Mouse (Mus musculus): ENCODE results near the gene Qtrt1. TPM values are rescaled to one million over a fixed set of nuclear protein-coding genes. Genes with fewer than 3 reads are reported as not detected.

Qtrt1 gene
- polyA plus RNA-seq, 1 experiment from 2014 or later: 48.9 TPM

DNA sequence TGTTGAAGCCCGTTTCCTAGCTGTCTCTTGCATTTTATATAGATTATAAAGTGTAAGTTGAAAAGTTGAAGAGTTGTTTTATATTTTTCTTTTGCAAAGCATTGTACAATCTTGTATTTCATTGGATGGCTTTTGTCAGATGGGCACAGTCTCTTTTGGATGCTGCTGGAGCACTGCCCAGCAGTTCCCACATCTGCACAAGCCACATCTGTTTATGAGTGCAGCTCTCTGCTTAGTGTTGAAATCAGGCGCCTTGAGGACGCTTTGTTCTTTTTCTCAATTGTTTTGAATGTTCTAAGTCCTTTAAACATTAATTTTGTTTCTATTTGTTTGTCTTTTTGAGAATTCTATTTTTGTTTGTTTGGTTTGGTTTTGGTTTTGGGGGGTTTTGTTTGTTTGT is 26.6 kb downstream of the Qtrt1 start:
- Histone ChIP-seq H3K4me3 (ENCODE audit: low read depth, low read length) (no peak overlapping the region), H3K4me1 (replicated peaks; ENCODE audit: control insufficient read depth, insufficient read depth, low read length) (no peaks in the 10 kb centered on the region), H3K9ac (ENCODE audit: low read depth, low read length) (no peak overlapping the region), H3K36me3 (ENCODE audit: control insufficient read depth, insufficient read depth, low read length) (no peaks in the 10 kb centered on the region), H3K27ac (ENCODE audit: low read depth, low read length) (no peak overlapping the region), H3K27me3 (ENCODE audit: control insufficient read depth, insufficient read depth, low read length) (no peaks in the 10 kb centered on the region), H3K9me3 (ENCODE audit: control insufficient read depth, low read length) (no peaks in the 10 kb centered on the region), H3K4me2 (replicated peaks; ENCODE audit: low read depth, low read length) (no peak overlapping the region)
- ATAC-seq (ENCODE audit: low FRiP score) (no peak), DNase-seq (ENCODE audit: low spot score) (no peak)
- 78% methylated on average over 3 of the region's 3 CpGs for WGBS

DNA sequence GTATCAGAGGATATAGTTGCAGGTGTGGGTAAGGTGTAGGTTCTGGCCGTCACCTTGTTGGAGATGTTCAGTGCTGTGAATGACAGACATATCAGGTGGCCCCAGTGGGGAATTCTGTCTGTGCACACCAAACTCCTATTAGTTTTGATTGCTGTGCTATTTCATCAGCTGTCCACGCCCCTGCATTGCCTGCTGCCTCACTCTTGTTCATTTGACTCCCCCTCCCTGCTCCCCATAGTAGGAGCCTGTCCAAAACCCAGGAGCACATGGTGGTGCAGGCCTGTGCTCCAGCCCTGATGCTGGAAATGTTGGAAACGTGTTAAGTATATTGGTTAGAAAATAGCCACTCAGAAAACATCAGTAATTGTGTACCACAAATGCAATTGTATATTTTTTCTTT is 27.8 kb downstream of the Qtrt1 start:
- Histone ChIP-seq H3K4me2 (replicated peaks; ENCODE audit: low read depth, low read length) (no peak overlapping the region), H3K36me3 (ENCODE audit: control insufficient read depth, insufficient read depth, low read length) (no peaks in the 10 kb centered on the region), H3K27me3 (ENCODE audit: control insufficient read depth, insufficient read depth, low read length) (no peaks in the 10 kb centered on the region), H3K4me1 (replicated peaks; ENCODE audit: control insufficient read depth, insufficient read depth, low read length) (no peaks in the 10 kb centered on the region), H3K4me3 (ENCODE audit: low read depth, low read length) (no peak overlapping the region), H3K9me3 (ENCODE audit: control insufficient read depth, low read length) (no peaks in the 10 kb centered on the region), H3K9ac (ENCODE audit: low read depth, low read length) (no peak overlapping the region), H3K27ac (ENCODE audit: low read depth, low read length) (no peak overlapping the region)
- WGBS: 83% methylated on average over 3 of the region's 3 CpGs
- DNase-seq (ENCODE audit: low spot score) (no peak), ATAC-seq (ENCODE audit: low FRiP score) (no peak)

DNA sequence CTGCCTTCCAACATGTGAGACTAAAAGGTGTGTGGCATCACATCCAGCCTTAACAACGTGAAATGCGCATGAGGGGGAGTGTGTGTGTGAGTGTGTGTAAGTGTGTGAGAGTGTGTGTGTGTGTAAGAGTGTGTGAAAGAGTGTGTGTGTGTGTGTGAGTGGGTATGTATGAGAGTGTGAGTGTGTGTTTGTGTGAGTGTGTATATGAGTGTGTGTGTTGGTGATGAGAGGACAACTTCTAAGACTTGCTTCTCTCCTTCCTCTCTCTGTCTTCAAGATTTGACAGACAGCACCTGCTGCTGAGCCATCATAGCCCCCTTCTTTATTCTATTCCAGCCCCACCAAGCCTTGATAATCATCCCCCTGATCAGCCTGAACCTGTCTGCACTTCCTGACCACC is 28.3 kb downstream of the Qtrt1 start:
- ATAC-seq (ENCODE audit: low FRiP score): no peak
- 91% methylated on average over 2 of the region's 2 CpGs for WGBS

DNA sequence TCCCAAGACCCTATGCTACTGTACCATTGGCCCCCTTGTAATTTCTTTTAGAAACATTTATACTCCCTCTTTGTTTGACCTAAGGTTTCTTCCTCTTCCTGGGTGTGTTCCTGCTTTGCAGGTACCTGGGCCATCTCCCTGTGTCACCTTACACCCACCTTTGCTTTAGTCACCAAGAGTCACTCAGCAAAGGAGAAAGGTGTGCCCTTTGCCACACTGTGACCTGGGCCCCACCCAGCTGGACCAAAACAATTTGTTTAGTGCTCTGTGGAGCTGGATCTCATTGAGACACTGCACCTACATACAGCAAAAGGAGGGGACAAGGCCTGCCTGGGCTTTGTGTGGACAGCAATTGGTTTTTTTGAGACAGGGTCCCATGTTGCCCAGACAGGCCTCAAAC is 28.8 kb downstream of the Qtrt1 start:
- DNase-seq (ENCODE audit: low spot score): no peak
- H3K4me1 ChIP-seq (replicated peaks; ENCODE audit: control insufficient read depth, insufficient read depth, low read length): no peaks in the 10 kb centered on the region
- H3K36me3 ChIP-seq (ENCODE audit: control insufficient read depth, insufficient read depth, low read length): no peaks in the 10 kb centered on the region
- no peak overlapping the region for H3K9ac ChIP-seq (ENCODE audit: low read depth, low read length)
- H3K9me3 ChIP-seq (ENCODE audit: control insufficient read depth, low read length): no peaks in the 10 kb centered on the region
- no peak overlapping the region for H3K27ac ChIP-seq (ENCODE audit: low read depth, low read length)
- no peak overlapping the region for H3K4me2 ChIP-seq (replicated peaks; ENCODE audit: low read depth, low read length)
- no peaks in the 10 kb centered on the region for H3K27me3 ChIP-seq (ENCODE audit: control insufficient read depth, insufficient read depth, low read length)
- H3K4me3 ChIP-seq (ENCODE audit: low read depth, low read length): no peak overlapping the region
- ATAC-seq (ENCODE audit: low FRiP score): no peak

More for the DNA sequence above, 28.3 kb downstream of the Qtrt1 start:
- Histone ChIP-seq H3K9ac (ENCODE audit: low read depth, low read length) (no peak overlapping the region), H3K9me3 (ENCODE audit: control insufficient read depth, low read length) (no peaks in the 10 kb centered on the region), H3K4me2 (replicated peaks; ENCODE audit: low read depth, low read length) (no peak overlapping the region), H3K4me3 (ENCODE audit: low read depth, low read length) (no peak overlapping the region), H3K4me1 (replicated peaks; ENCODE audit: control insufficient read depth, insufficient read depth, low read length) (no peaks in the 10 kb centered on the region), H3K27ac (ENCODE audit: low read depth, low read length) (no peak overlapping the region), H3K36me3 (ENCODE audit: control insufficient read depth, insufficient read depth, low read length) (no peaks in the 10 kb centered on the region), H3K27me3 (ENCODE audit: control insufficient read depth, insufficient read depth, low read length) (no peaks in the 10 kb centered on the region)
- no peak for DNase-seq (ENCODE audit: low spot score)

DNA sequence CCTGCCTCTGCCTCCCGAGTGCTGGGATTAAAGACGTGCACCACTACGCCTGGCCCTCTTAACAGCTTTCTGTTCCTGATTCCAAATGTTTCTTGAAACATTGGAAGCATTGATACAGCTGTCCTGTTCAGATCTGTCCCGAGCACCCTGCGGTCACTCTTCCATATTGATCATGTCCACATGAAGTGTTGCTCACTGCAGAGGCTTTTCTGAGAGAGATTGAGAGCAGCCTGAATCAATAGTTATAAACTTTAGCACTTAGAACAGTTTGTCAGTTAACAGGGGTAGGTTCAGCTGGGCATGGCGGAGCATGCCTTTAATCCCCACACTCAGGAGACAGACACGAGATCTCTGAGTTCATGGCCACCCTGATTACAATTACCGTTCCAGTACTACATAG is 32.2 kb downstream of the Qtrt1 start:
- WGBS: 95% methylated on average over 8 of the region's 8 CpGs
- no peak for ATAC-seq (ENCODE audit: low FRiP score)
- Histone ChIP-seq H3K9ac (ENCODE audit: low read depth, low read length) (no peak overlapping the region), H3K27ac (ENCODE audit: low read depth, low read length) (no peak overlapping the region), H3K36me3 (ENCODE audit: control insufficient read depth, insufficient read depth, low read length) (no peaks in the 10 kb centered on the region), H3K9me3 (ENCODE audit: control insufficient read depth, low read length) (no peaks in the 10 kb centered on the region), H3K4me1 (replicated peaks; ENCODE audit: control insufficient read depth, insufficient read depth, low read length) (no peaks in the 10 kb centered on the region), H3K4me3 (ENCODE audit: low read depth, low read length) (no peak overlapping the region), H3K27me3 (ENCODE audit: control insufficient read depth, insufficient read depth, low read length) (no peaks in the 10 kb centered on the region), H3K4me2 (replicated peaks; ENCODE audit: low read depth, low read length) (no peak overlapping the region)
- no peak for DNase-seq (ENCODE audit: low spot score)

DNA sequence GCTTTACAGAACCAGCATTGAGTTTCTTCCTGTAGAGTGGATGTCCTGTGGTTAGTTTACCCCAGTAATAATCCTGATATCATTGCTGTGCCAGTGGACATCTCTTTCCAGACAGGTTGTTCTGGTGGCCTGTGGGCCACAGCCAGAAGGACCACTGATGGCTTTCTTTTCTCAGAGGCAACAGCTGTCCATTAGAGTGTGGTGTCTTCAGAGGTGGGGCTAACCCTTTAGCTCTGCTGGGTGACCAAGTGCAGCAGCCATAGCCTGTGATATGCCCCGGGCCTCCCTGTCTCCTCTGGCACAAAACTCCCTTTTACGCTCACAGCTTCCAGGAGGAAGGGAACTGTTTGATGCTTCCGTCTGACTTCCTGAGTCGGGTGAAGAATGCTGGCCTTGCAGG is 32.9 kb downstream of the Qtrt1 start:
- Histone ChIP-seq H3K4me3 (ENCODE audit: low read depth, low read length) (no peak overlapping the region), H3K27ac (ENCODE audit: low read depth, low read length) (no peak overlapping the region), H3K36me3 (ENCODE audit: control insufficient read depth, insufficient read depth, low read length) (no peaks in the 10 kb centered on the region), H3K4me2 (replicated peaks; ENCODE audit: low read depth, low read length) (no peak overlapping the region), H3K27me3 (ENCODE audit: control insufficient read depth, insufficient read depth, low read length) (no peaks in the 10 kb centered on the region), H3K4me1 (replicated peaks; ENCODE audit: control insufficient read depth, insufficient read depth, low read length) (no peaks in the 10 kb centered on the region), H3K9me3 (ENCODE audit: control insufficient read depth, low read length) (no peaks in the 10 kb centered on the region), H3K9ac (ENCODE audit: low read depth, low read length) (no peak overlapping the region)
- DNase-seq (ENCODE audit: low spot score): no peak
- no peak for ATAC-seq (ENCODE audit: low FRiP score)
- 86% methylated on average over 4 of the region's 4 CpGs for WGBS

DNA sequence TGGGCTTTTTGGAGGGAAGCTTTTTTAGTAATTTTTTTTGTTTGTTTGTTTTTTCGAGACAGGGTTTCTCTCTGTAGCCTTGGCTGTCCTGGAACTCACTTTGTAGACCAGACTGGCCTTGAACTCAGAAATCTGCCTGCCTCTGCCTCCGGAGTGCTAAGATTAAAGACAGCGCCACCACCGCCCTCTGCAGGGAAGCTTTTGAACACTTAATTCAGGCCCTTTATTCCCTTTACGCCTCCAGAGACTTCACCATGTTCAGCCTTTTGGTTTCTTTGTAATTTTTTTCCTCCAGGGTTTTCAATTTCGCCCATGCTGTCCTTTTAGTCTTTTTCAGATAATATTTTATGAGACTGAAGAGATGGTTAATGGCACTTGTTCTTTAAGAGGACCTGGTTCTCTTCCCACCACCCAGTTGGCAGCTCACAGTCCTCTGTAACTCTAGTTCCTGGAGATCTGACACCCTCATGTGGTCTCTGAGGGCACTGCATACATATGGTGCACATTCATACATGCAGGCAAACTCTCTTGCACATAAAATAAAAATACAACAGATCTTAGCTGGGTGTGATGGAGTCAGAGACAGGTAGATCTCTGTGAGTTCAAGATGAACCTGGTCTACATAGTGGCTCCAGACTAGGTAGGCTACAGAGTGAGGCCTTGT is 33.6 kb downstream of the Qtrt1 start:
- no peak for DNase-seq (ENCODE audit: low spot score)
- no peak overlapping the region for H3K27ac ChIP-seq (ENCODE audit: low read depth, low read length)
- H3K36me3 ChIP-seq (ENCODE audit: control insufficient read depth, insufficient read depth, low read length): no peaks in the 10 kb centered on the region
- 97% methylated on average over 6 of the region's 6 CpGs for WGBS
- no peaks in the 10 kb centered on the region for H3K9me3 ChIP-seq (ENCODE audit: control insufficient read depth, low read length)
- no peak overlapping the region for H3K4me2 ChIP-seq (replicated peaks; ENCODE audit: low read depth, low read length)
- no peaks in the 10 kb centered on the region for H3K4me1 ChIP-seq (replicated peaks; ENCODE audit: control insufficient read depth, insufficient read depth, low read length)
- ATAC-seq (ENCODE audit: low FRiP score): no peak
- no peak overlapping the region for H3K9ac ChIP-seq (ENCODE audit: low read depth, low read length)
- no peak overlapping the region for H3K4me3 ChIP-seq (ENCODE audit: low read depth, low read length)
- no peaks in the 10 kb centered on the region for H3K27me3 ChIP-seq (ENCODE audit: control insufficient read depth, insufficient read depth, low read length)

DNA sequence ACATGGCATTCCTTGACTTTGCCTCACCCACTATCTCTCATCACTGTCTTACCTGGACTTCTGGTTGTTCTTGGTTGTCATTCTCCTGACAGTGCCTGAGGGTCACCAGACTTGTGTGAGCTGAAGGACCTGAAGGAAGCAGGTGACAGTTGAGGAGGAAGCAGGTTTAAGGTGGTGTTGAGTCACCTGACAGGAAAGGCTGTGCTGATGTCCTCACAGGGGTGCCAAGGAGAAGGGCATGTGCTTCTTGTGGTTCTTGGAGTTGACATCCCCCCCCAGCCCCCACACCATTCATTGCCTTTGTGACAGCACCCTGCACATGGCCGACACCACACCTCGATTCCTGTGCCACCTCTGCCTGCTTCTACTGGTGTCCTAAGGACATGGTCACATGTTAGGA is 36.1 kb downstream of the Qtrt1 start:
- no peak overlapping the region for H3K27ac ChIP-seq (ENCODE audit: low read depth, low read length)
- WGBS: 96% methylated on average over 2 of the region's 2 CpGs
- H3K4me1 ChIP-seq (replicated peaks; ENCODE audit: control insufficient read depth, insufficient read depth, low read length): no peaks in the 10 kb centered on the region
- no peak overlapping the region for H3K4me2 ChIP-seq (replicated peaks; ENCODE audit: low read depth, low read length)
- H3K9ac ChIP-seq (ENCODE audit: low read depth, low read length): no peak overlapping the region
- no peaks in the 10 kb centered on the region for H3K27me3 ChIP-seq (ENCODE audit: control insufficient read depth, insufficient read depth, low read length)
- no peak overlapping the region for H3K4me3 ChIP-seq (ENCODE audit: low read depth, low read length)
- DNase-seq (ENCODE audit: low spot score): no peak
- no peak for ATAC-seq (ENCODE audit: low FRiP score)
- no peaks in the 10 kb centered on the region for H3K9me3 ChIP-seq (ENCODE audit: control insufficient read depth, low read length)
- no peaks in the 10 kb centered on the region for H3K36me3 ChIP-seq (ENCODE audit: control insufficient read depth, insufficient read depth, low read length)

DNA sequence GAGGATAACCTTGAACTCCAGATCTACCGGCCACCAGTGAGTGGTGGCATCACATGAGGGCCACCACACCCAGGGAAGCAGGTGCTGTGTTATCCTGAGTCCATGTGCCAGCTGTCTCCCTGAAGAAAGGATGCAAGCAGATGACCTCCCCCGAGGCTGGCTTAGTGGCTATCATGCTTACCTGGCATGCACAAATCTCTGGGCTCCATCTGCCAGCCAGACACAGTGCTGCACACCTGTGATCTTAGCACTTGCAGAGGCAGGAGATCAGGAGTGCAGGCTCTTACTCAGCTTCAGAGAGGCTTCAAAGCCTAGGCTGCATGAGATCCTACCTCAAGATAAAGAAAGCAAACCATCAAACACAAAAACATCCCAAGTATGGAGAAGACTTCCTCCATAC is 38.1 kb downstream of the Qtrt1 start:
- DNase-seq (ENCODE audit: low spot score) (no peak), ATAC-seq (ENCODE audit: low FRiP score) (no peak)
- H3K9ac ChIP-seq (ENCODE audit: low read depth, low read length): no peak overlapping the region
- no peaks in the 10 kb centered on the region for H3K4me1 ChIP-seq (replicated peaks; ENCODE audit: control insufficient read depth, insufficient read depth, low read length)
- no peaks in the 10 kb centered on the region for H3K36me3 ChIP-seq (ENCODE audit: control insufficient read depth, insufficient read depth, low read length)
- H3K27ac ChIP-seq (ENCODE audit: low read depth, low read length): no peak overlapping the region
- H3K4me2 ChIP-seq (replicated peaks; ENCODE audit: low read depth, low read length): no peak overlapping the region
- no peaks in the 10 kb centered on the region for H3K27me3 ChIP-seq (ENCODE audit: control insufficient read depth, insufficient read depth, low read length)
- H3K9me3 ChIP-seq (ENCODE audit: control insufficient read depth, low read length): no peaks in the 10 kb centered on the region
- 84% methylated on average over 2 of the region's 2 CpGs for WGBS
- H3K4me3 ChIP-seq (ENCODE audit: low read depth, low read length): no peak overlapping the region

Data from hindbrain, embryonic 11.5 days (tissue).